Mouse (Mus musculus): ENCODE data around the gene Defb42. TPM values are rescaled to one million over a fixed set of nuclear protein-coding genes. Genes with fewer than 3 reads are reported as not detected.

Defb42 gene
- total RNA-seq (2021): under 1 TPM; 0.38 to 0.44 TPM
- long read RNA-seq, experiment 1: 0 reads
- long read RNA-seq, experiment 2: 0 reads

GRCm38 (mm10) chr14:63046691-63047090, at the start of gene Defb42:
Gene Defb42 (plus strand): TSS chr14:63046991.
- DNase-seq: no peak
- intact Hi-C loops (cut with DNase I): no loop called here

GRCm38 (mm10) chr14:62997777-62998176, 49.0 kb upstream of the Defb42 start, which contains the start of gene Defb47:
Gene Defb47 (plus strand): TSS chr14:62998077.
- intact Hi-C loops (cut with DNase I): no loop called here

GRCm38 (mm10) chr14:62998977-62999376, 47.8 kb upstream of the Defb42 start:
- no peak for DNase-seq
- intact Hi-C loops (cut with DNase I): no loop called here

More at GRCm38 (mm10) chr14:62997777-62998176, 49.0 kb upstream of the Defb42 start, which contains the start of gene Defb47:
- DNase-seq: no peak

- peak in 1 of 2 experiments; percentile 10 for DNase-seq
- intact Hi-C loops (cut with DNase I): no loop called here
Measured at GRCm38 (mm10) chr14:63002588-63002987, 44.2 kb upstream of the Defb42 start.

GRCm38 (mm10) chr14:63011471-63011870, 35.3 kb upstream of the Defb42 start, which contains the start of gene Defb43:
Gene Defb43 (plus strand): TSS chr14:63011771.
- intact Hi-C loops (cut with DNase I): no loop called here
- DNase-seq: no peak

- intact Hi-C loops (cut with DNase I): no loop called here
- DNase-seq: no peak
Measured at GRCm38 (mm10) chr14:63013082-63013481, 33.7 kb upstream of the Defb42 start.

GRCm38 (mm10) chr14:63014667-63015066, 32.1 kb upstream of the Defb42 start:
- intact Hi-C loops (cut with DNase I): no loop called here
- no peak for DNase-seq

- DNase-seq: no peak
- intact Hi-C loops (cut with DNase I): no loop called here
Measured at GRCm38 (mm10) chr14:63020524-63021156, 26.2 kb upstream of the Defb42 start.

- DNase-seq: no peak
Measured at GRCm38 (mm10) chr14:63049910-63050370, 3.1 kb downstream of the Defb42 start, which contains the start of gene Defb30. Gene Defb30 (minus strand): TSS chr14:63049960.

GRCm38 (mm10) chr14:63050769-63051168, 4.0 kb downstream of the Defb42 start:
- intact Hi-C loops (cut with DNase I): no loop called here
- peak; percentile 73 to 86 for DNase-seq

More at GRCm38 (mm10) chr14:63049910-63050370, 3.1 kb downstream of the Defb42 start, which contains the start of gene Defb30:
- intact Hi-C loops (cut with DNase I): no loop called here

- peak; percentile 65 to 85 for DNase-seq
- intact Hi-C loops (cut with DNase I): no loop called here
Measured at GRCm38 (mm10) chr14:63054729-63055128, 7.9 kb downstream of the Defb42 start.

- DNase-seq: no peak
- intact Hi-C loops (cut with DNase I): no loop called here
Measured at GRCm38 (mm10) chr14:63060361-63060760, 13.6 kb downstream of the Defb42 start.

GRCm38 (mm10) chr14:63062184-63062583, 15.4 kb downstream of the Defb42 start:
- DNase-seq: no peak
- intact Hi-C loops (cut with DNase I): no loop called here

- intact Hi-C loops (cut with DNase I): no loop called here
- DNase-seq: no peak
Measured at GRCm38 (mm10) chr14:63065391-63065790, 18.6 kb downstream of the Defb42 start.

GRCm38 (mm10) chr14:63066630-63067310, 20.0 kb downstream of the Defb42 start:
- intact Hi-C loops (cut with DNase I): loop anchor here (2.0 kb wide), 1 partner anchor 306 kb away; no protein-coding TSS in a partner anchor
- peak; percentile 77 to 89 for DNase-seq

- DNase-seq: peak; percentile 69 to 77
- intact Hi-C loops (cut with DNase I): loop anchor here (2.0 kb wide), 1 partner anchor 305 kb away; no protein-coding TSS in a partner anchor
Measured at GRCm38 (mm10) chr14:63067708-63068107, 20.9 kb downstream of the Defb42 start.

Other genes starting within 250 kb of the Defb42 start
- gene Wdfy2, start 209.3 kb upstream of the Defb42 start, total RNA-seq (2021): 1 to 10 TPM; 8.1 to 8.6 TPM
- gene Defb48, start 62.5 kb upstream of the Defb42 start, total RNA-seq (2021): not detected
- not detected for gene Defb47, start 48.9 kb upstream of the Defb42 start, total RNA-seq (2021)
- not detected for gene Defb43, start 35.2 kb upstream of the Defb42 start, total RNA-seq (2021)
- not detected for gene Defb30, start 3.0 kb downstream of the Defb42 start, total RNA-seq (2021)